Mouse (Mus musculus) embryonic facial prominence, embryonic 10.5 days (tissue): Measurements from ENCODE around the gene Gm8909. TPM values are rescaled to one million over a fixed set of nuclear protein-coding genes. Genes with fewer than 3 reads are reported as not detected.
A peak's percentile ranks its signal among the peaks of the same experiment; 100 is the strongest.

Source experiments
- DNase-seq: peaks from one replicate; pipeline ENCODE4 v3.0.0-alpha.2; 2017; ENCODE audit warnings: low spot score
- H3K27ac ChIP-seq: fragments of 300-500 bp; sonication (generic); replicated peaks from 2 replicates; pipeline ENCODE4 v1.5.1; 2016; ENCODE audit warnings: mild to moderate bottlenecking
- H3K27me3 ChIP-seq: fragments of 300-500 bp; sonication (generic); replicated peaks from 2 replicates; pipeline ENCODE4 v1.6.1; 2016; ENCODE audit warnings: low read depth, mild to moderate bottlenecking; ENCODE audit not compliant: poor library complexity, severe bottlenecking
- H3K36me3 ChIP-seq: fragments of 300-500 bp; sonication (generic); replicated peaks from 2 replicates; pipeline ENCODE4 v1.6.1; 2016; ENCODE audit warnings: mild to moderate bottlenecking, moderate library complexity
- H3K4me1 ChIP-seq: fragments of 300-500 bp; sonication (generic); 2 replicates; pipeline ENCODE4 v1.6.1; 2016
- H3K4me3 ChIP-seq: fragments of 300-500 bp; sonication (generic); 2 replicates; pipeline ENCODE4 v1.5.1; 2016; ENCODE audit warnings: mild to moderate bottlenecking, moderate library complexity
- H3K9me3 ChIP-seq: fragments of 300-500 bp; sonication (generic); 2 replicates; pipeline ENCODE4 v1.6.1; 2016; ENCODE audit warnings: mild to moderate bottlenecking
- WGBS: fragments of 180-500 bp; shearing (Covaris S2); methylation state at CpG from one replicate; pipeline ENCODE4 v1.1.7; 2016; 5-methylcytosine and 5-hydroxymethylcytosine counted together
- polyA plus RNA-seq: library from polyadenylated mRNA; unstranded; fragments of >200 nt; fragmentation: Nextera tagmentation; extraction: Ambion mirVana; gene quantifications from 2 replicates; pipeline ENCODE4 v1.2.1, GENCODE M21; 2016

Gm8909 gene
- polyA plus RNA-seq, result 0.11 TPM in 1 of 2 replicates, not detected in the other

DNA sequence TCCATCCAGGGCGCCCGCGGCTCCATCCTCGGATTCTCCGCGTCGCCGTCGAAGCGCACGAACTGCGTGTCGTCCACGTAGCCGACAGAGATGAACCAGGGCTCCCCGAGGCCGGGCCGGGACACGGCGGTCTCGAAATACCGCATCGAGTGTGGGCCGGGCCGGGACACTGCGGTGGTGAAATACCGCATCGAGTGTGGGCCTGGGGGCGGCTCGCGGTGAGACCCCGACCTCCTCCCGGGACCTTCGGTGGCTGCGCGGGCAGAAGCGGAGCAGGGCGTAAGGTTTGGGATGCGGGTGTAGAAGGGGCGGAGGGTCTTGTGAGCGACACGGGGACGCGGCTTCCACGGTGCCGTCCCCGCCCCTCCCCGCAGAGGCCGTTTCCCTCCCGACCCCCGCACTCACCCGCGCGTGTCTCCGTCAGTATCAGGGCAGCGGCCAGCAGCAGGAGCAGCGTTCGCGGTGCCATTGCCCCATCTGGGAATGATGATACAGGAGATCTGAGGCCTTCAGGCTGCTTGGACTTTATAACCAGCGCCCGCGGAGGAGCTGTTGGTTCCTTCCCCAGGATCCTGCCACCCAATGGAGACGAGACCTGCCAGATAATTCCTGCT is at the start of gene Gm8909:
Gene Gm8909 (minus strand): TSS at position 499 of the 614 bp plus-strand sequence.
- H3K27me3 ChIP-seq, result peaks cover 90% of the 10 kb centered on the region
- 2% methylated on average over 63 of the region's 63 CpGs for WGBS

DNA sequence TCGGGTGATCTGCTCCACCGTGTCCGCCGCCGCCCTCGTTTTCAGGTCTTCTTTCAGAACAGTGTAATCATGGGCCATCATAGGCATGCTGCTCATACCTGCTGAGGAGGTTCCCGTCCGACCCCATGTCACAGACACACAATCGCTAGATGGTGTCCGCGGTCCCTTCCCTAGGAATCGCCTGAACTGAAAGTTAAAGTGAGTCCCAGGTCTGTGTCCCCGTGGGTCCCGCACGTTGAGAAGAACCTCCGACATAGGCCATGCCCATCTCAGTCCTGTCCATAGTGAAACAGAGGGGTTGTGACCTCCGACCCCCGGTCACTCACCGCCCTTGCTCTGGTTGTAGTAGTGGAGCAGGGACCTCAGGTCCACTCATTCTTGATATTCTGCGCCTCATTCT is 47.2 kb upstream of the Gm8909 start:
- H3K27ac ChIP-seq, result no peak overlapping the region
- peaks cover 99% of the 10 kb centered on the region for H3K27me3 ChIP-seq
- no peak for DNase-seq
- no peaks in the 10 kb centered on the region for H3K9me3 ChIP-seq
- no peaks in the 10 kb centered on the region for H3K36me3 ChIP-seq
- H3K4me1 ChIP-seq, result peaks cover 8% of the 10 kb centered on the region
- WGBS, result 3% methylated on average over 20 of the region's 20 CpGs
- peak overlapping the region; percentile 37 for H3K4me3 ChIP-seq

More for the DNA sequence above, at the start of gene Gm8909:
- peak; percentile 30 for DNase-seq
- H3K4me3 ChIP-seq, result peak within 1 kb of the TSS; percentile 43
- H3K36me3 ChIP-seq, result no peaks in the 10 kb centered on the region
- no peak within 1 kb of the TSS for H3K27ac ChIP-seq
- H3K4me1 ChIP-seq, result peaks cover 10% of the 10 kb centered on the region
- no peaks in the 10 kb centered on the region for H3K9me3 ChIP-seq

DNA sequence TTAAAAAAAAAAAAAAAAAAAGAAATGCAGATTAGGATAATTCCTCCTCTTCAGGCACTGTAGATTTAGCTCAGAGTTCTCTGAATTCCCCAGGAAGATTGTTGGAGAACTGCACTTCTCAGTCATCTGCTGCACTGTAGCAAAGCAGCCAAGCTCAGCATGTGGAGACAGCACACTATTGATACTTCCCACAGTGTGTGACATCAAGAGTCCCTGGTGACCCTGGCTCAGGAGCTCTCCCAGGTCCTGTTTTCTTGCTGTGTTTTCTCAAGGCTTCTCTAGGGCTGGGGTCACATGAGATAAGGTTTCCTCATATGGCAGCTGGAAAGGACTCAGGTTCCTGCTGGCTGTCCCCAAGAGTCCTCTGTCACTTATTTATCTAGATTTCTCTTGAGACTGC is 38.5 kb upstream of the Gm8909 start:
- Histone ChIP-seq H3K4me3 (no peak overlapping the region), H3K4me1 (peaks cover 11% of the 10 kb centered on the region), H3K27ac (no peak overlapping the region), H3K36me3 (no peaks in the 10 kb centered on the region), H3K9me3 (no peaks in the 10 kb centered on the region), H3K27me3 (peaks cover 99% of the 10 kb centered on the region)
- DNase-seq, result no peak

DNA sequence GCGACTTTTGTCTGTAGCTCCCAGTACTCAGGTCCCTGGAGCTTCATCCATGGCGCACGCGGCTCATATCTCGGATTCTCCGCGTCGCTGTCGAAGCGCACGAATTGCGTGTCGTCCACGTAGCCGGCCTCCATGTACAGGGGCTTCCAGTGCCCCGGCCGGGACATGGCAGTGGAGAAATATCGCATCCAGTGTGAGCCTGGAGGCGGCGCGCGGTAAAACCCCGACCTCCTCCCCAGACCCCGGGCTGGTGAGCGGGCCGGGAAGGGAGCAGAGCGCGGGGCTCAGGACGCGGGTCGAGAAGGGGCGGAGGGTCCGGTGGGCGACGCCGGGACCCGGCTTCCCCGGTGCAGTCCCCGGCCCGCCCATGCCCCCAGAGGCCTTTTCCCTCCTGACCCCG is 37.5 kb upstream of the Gm8909 start:
- Histone ChIP-seq H3K36me3 (no peaks in the 10 kb centered on the region), H3K4me3 (peak overlapping the region; percentile 53), H3K27ac (no peak overlapping the region), H3K27me3 (peaks cover 95% of the 10 kb centered on the region), H3K4me1 (peaks cover 11% of the 10 kb centered on the region), H3K9me3 (no peaks in the 10 kb centered on the region)
- under 1% methylated on average over 41 of the region's 41 CpGs for WGBS
- peak; percentile 47 for DNase-seq

DNA sequence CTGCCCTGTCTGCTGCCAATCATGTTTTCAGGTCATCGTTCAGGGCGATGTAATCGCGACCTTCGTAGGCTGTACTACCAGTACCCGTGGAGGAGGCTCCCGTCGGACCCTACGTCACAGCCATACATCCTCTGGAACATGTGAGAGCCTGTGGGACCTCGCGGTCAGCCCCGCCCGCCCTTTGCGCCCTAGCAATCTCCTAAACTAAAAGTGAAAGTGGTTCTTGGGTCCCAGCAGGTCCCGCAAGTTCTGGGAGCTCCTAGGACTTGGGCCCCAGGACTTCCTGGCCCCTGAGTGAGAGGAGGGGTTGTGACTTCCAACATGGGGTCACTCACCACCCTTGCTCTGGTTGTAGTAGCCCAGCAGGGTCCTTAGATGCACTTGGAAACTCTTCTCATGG is 37.1 kb upstream of the Gm8909 start:
- no peaks in the 10 kb centered on the region for H3K36me3 ChIP-seq
- peak overlapping the region; percentile 53 for H3K4me3 ChIP-seq
- DNase-seq, result peak; percentile 30
- peaks cover 11% of the 10 kb centered on the region for H3K4me1 ChIP-seq
- no peak overlapping the region for H3K27ac ChIP-seq
- 2% methylated on average over 15 of the region's 15 CpGs for WGBS
- H3K9me3 ChIP-seq, result no peaks in the 10 kb centered on the region
- peaks cover 91% of the 10 kb centered on the region for H3K27me3 ChIP-seq

DNA sequence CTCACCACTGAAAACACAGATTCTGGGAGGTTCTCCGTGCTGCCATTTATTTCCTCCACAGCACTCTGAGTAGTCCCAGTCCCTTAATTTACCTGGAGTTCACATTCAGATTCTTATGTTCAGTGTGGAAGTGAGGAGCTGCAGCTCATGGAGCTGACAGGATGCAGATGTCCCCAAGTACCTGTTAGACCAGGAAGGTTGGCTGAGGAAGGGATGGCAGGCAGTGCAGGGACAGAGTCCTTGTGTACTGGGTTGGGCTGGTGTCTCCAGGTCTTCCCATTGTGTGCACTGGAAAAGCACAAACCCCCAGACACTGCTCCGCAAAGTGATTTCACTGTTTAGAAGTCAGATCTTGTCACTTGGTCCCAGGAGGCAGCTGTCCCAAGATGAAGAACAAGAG is 33.5 kb upstream of the Gm8909 start:
- Histone ChIP-seq H3K4me1 (peaks cover 11% of the 10 kb centered on the region), H3K27me3 (peaks cover 86% of the 10 kb centered on the region), H3K27ac (no peak overlapping the region), H3K9me3 (no peaks in the 10 kb centered on the region), H3K4me3 (no peak overlapping the region), H3K36me3 (no peaks in the 10 kb centered on the region)
- no peak for DNase-seq
- WGBS, result 85% methylated on average over 2 of the region's 2 CpGs

DNA sequence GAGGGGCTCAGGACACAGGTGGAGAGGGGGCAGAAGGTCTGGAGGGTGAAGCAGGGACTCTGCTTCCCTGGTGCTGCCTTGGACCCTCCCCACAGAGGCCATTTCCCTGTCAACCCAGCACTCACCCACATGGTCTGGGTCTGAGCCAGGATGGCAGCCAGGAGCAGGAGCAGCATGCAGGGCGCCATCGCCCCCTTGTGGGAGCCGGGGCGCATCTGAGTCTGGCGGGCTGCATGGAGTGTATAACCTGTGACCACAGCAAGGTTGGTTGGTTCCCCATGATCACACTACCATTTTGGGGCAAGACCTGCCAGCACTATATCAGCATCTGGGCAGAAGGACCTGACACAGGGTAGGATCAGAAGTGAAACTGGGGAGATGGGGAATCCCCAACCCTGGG is 30.0 kb upstream of the Gm8909 start:
- DNase-seq, result peak; percentile 53
- Histone ChIP-seq H3K27ac (no peak overlapping the region), H3K4me3 (no peak overlapping the region), H3K27me3 (peaks cover 72% of the 10 kb centered on the region), H3K9me3 (no peaks in the 10 kb centered on the region), H3K4me1 (no peaks in the 10 kb centered on the region), H3K36me3 (no peaks in the 10 kb centered on the region)
- 11% methylated on average over 5 of the region's 5 CpGs for WGBS

DNA sequence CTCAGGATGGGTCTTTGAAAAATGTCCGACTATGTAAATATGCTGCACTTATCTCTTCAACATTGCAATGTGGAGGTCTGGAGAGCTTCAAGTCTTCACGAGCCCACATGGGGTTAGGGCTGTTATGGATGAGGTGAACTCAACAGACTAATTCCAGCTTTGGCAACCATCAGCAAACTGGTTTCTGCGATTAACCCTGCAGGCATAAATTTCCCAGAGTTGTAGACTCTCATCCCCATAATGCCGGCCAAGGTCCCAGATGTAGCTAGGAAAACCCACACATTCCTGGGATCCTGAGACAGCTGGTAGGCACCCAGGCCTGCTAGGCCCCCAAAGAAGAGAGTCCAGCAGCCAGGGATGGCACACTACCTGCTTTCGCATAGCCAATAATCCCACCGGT is 26.1 kb upstream of the Gm8909 start:
- WGBS, result 83% methylated on average over 6 of the region's 6 CpGs
- no peaks in the 10 kb centered on the region for H3K36me3 ChIP-seq
- H3K4me3 ChIP-seq, result no peak overlapping the region
- peaks cover 82% of the 10 kb centered on the region for H3K27me3 ChIP-seq
- no peak overlapping the region for H3K27ac ChIP-seq
- DNase-seq, result no peak
- H3K9me3 ChIP-seq, result no peaks in the 10 kb centered on the region
- no peaks in the 10 kb centered on the region for H3K4me1 ChIP-seq

DNA sequence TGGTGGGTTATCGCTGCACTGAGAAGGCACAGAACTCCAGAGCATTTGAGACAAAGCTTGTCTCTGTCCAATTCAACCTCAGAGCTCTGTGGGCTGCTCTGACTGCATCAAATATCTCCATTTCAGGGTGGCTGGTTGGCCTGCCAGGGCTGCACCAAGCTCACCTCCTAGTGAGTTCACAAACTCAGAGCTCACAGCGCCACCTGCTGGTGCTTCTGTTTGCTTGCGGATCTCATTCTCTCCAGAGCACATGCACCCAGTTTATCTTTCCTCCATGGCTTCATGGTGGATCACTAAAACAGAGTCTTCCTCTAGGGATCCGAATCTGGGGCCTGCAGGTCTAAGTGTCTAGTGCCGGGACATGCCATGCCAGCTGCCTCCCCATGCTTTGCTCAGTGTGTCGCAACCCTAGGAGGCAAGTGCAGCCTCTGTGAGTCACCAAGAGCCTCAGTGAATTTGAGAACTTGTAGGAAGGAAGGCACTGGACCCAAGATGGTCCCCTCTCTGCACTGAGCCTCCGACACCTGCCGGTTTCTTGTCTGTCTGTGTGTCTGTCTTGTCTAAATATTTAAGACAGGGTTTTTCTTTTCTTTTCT is 25.3 kb upstream of the Gm8909 start:
- peaks cover 82% of the 10 kb centered on the region for H3K27me3 ChIP-seq
- WGBS, result 32% methylated on average over 8 of the region's 8 CpGs

DNA sequence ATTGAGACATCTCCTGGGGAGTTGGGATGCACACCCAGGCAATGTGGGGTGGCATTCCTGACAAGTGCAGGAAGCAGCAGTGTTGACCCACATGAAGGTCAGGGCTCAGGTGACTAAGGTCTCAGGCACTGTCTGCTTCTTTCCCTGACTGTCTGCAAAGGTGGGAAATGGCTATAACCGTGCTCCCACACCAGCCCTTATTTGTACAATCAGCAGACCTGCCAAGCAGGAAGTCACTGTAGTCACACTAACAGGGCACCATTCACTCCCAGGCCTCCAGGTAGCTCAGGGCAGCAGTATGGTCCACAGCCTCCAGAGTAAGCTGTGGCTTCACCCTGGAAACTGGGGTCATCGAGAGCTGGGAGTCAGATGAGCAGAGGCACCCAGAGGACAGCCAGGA is 24.0 kb upstream of the Gm8909 start:
- no peak for DNase-seq
- Histone ChIP-seq H3K27ac (no peak overlapping the region), H3K4me3 (no peak overlapping the region), H3K27me3 (peaks cover 82% of the 10 kb centered on the region), H3K36me3 (no peaks in the 10 kb centered on the region), H3K4me1 (no peaks in the 10 kb centered on the region), H3K9me3 (no peaks in the 10 kb centered on the region)
- WGBS, result 62% methylated on average over 2 of the region's 2 CpGs

More for the DNA sequence above, 25.3 kb upstream of the Gm8909 start:
- Histone ChIP-seq H3K27ac (no peak overlapping the region), H3K4me3 (no peak overlapping the region), H3K4me1 (no peaks in the 10 kb centered on the region), H3K9me3 (no peaks in the 10 kb centered on the region), H3K36me3 (no peaks in the 10 kb centered on the region)
- DNase-seq, result peak; percentile 84

DNA sequence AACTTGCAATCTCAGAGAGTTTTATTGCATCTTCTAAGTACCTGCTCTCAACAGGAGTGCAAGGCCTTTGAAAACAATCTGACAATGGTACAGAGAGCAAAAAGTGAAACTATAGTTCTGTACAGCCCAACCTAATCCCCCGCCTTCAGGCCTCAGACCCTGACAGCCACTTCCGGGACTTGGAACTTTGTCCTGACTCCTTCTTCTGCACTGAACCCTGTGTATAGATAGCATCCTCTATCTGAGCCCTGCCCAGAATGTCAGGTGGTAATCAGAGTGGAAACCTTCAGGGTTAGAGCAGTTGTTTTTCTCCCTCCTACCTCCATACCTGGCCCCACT is 21.8 kb upstream of the Gm8909 start, which contains the start of gene H2-T3:
Gene H2-T3 (minus strand): TSS at position 119 of the 339 bp plus-strand sequence.
- peaks cover 90% of the 10 kb centered on the region for H3K27me3 ChIP-seq
- H3K36me3 ChIP-seq, result no peaks in the 10 kb centered on the region
- 66% methylated on average over 2 of the region's 2 CpGs for WGBS
- DNase-seq, result no peak
- no peaks in the 10 kb centered on the region for H3K4me1 ChIP-seq
- no peaks in the 10 kb centered on the region for H3K9me3 ChIP-seq
- no peak within 1 kb of the TSS for H3K27ac ChIP-seq
- H3K4me3 ChIP-seq, result no peak within 1 kb of the TSS

DNA sequence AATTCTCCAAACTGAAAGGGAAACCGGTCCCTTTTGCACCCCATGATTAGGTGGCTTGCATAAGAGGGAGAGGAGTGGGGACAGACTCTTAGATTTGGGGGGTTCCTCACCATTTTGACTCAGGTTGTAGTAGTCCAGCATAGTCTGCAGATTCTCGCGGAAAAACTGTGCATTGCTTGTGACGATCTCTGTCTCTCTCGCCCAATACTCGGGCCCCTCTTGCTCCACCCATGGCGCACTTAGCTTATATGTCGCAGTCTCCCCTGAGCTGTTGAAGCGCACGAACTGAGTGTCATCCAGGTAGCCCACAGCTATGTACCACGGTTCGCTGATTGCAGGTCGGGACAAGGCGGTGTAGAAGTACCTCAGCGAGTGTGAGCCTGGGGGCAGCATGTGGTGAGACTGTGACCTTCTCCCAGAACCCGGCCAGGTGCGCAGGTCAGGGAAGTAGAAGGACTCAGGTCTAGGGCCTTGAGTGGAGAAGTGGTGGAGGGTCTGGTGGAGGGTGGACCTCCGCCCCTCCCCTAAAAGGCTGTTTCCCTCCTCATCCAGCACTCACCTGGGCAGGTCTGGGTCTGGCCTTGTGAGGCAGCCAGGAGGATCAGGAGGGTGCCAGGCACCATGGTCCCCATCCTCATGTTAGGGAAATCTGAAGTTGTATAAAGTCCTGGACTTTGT is 21.3 kb upstream of the Gm8909 start:
- H3K9me3 ChIP-seq, result no peaks in the 10 kb centered on the region
- no peak for DNase-seq
- H3K4me3 ChIP-seq, result no peak overlapping the region
- no peak overlapping the region for H3K27ac ChIP-seq
- peaks cover 90% of the 10 kb centered on the region for H3K27me3 ChIP-seq
- WGBS, result 38% methylated on average over 18 of the region's 18 CpGs
- H3K4me1 ChIP-seq, result no peaks in the 10 kb centered on the region
- H3K36me3 ChIP-seq, result no peaks in the 10 kb centered on the region

DNA sequence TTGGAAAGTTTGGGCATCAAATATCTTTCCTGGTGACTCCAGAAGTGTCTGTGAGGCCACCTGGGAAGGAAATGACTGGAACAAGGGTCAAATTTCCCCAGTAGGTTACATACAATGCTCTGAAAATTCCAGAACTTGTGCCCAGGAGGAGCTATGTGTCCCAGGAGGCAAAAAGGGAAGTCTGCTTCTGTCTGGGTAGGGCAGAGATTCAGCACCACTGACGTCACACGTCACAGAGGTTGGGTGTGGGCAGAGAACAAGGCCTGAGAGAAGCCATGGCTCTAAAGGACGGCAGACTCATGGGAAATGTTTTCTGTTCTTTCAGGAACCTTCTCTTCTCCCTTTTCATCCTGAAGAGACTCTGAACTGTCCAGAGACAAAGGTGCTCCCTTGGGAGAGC is 19.2 kb upstream of the Gm8909 start:
- DNase-seq, result no peak
- no peak overlapping the region for H3K27ac ChIP-seq
- H3K4me1 ChIP-seq, result no peaks in the 10 kb centered on the region
- no peaks in the 10 kb centered on the region for H3K36me3 ChIP-seq
- H3K4me3 ChIP-seq, result no peak overlapping the region
- peaks cover 89% of the 10 kb centered on the region for H3K27me3 ChIP-seq
- no peaks in the 10 kb centered on the region for H3K9me3 ChIP-seq
- 58% methylated on average over 3 of the region's 3 CpGs for WGBS
